Mouse (Mus musculus) hindbrain, embryonic 14.5 days (tissue): Measurements from ENCODE around the gene Cry2. TPM values are rescaled to one million over a fixed set of nuclear protein-coding genes. Genes with fewer than 3 reads are reported as not detected.
"Not testable (repeated sequence)": the region's sequence is repeated elsewhere in the genome, so short reads cannot be mapped to it uniquely, and the experiment has no call there.

Experiments
- ATAC-seq: fragments of 200-750 bp; cut with Nextera tagmentation; 2 replicates; pipeline ENCODE4 v1.8.0; 2017; ENCODE audit warnings: moderate number of reproducible peaks, mild to moderate bottlenecking, moderate TSS enrichment, moderate library complexity; ENCODE audit not compliant: low FRiP score
- DNase-seq: peaks from one replicate; pipeline ENCODE4 v3.0.0-alpha.2; 2015; ENCODE audit warnings: low spot score
- H3K27ac ChIP-seq: fragments of 300-500 bp; sonication (generic); 2 replicates; pipeline ENCODE4 v1.5.1; 2014; ENCODE audit warnings: mild to moderate bottlenecking, moderate library complexity
- H3K27me3 ChIP-seq: fragments of 300-500 bp; sonication (generic); 2 replicates; pipeline ENCODE4 v1.6.1; 2014; ENCODE audit warnings: mild to moderate bottlenecking, low read length, mixed read lengths; ENCODE audit not compliant: control insufficient read depth, insufficient read depth
- H3K36me3 ChIP-seq: fragments of 300-500 bp; sonication (generic); replicated peaks from 2 replicates; pipeline ENCODE4 v1.6.1; 2014; ENCODE audit not compliant: control insufficient read depth, insufficient read depth
- H3K4me1 ChIP-seq: fragments of 300-500 bp; sonication (generic); replicated peaks from 2 replicates; pipeline ENCODE4 v1.6.1; 2014; ENCODE audit warnings: antibody characterized with exemption, low read length, mixed read lengths; ENCODE audit not compliant: control insufficient read depth, insufficient read depth
- H3K4me2 ChIP-seq: fragments of 300-500 bp; sonication (generic); replicated peaks from 2 replicates; pipeline ENCODE4 v1.6.1; 2014; ENCODE audit warnings: mild to moderate bottlenecking, moderate library complexity
- H3K4me3 ChIP-seq: fragments of 300-500 bp; sonication (generic); replicated peaks from 2 replicates; pipeline ENCODE4 v1.5.1; 2014; ENCODE audit warnings: mild to moderate bottlenecking, low read length
- H3K9ac ChIP-seq: fragments of 300-500 bp; sonication (generic); 2 replicates; pipeline ENCODE4 v1.6.1; 2014
- H3K9me3 ChIP-seq: fragments of 300-500 bp; sonication (generic); 2 replicates; pipeline ENCODE4 v1.6.1; 2016; ENCODE audit warnings: low read length; ENCODE audit not compliant: control insufficient read depth
- WGBS: fragments of 180-500 bp; shearing (Covaris S2); extraction: QIAGEN DNeasy Blood & Tissue Kit; methylation state at CpG from one replicate; pipeline ENCODE4 v1.1.7; 2014; 5-methylcytosine and 5-hydroxymethylcytosine counted together
- polyA plus RNA-seq: library from polyadenylated mRNA; unstranded; fragments of >200 nt; fragmentation: Nextera tagmentation; extraction: Ambion mirVana; gene quantifications from 2 replicates; pipeline ENCODE4 v1.2.1, GENCODE M21; 2014

Gene Cry2
- polyA plus RNA-seq = 34.6 and 35.5 TPM in 2 replicates

DNA sequence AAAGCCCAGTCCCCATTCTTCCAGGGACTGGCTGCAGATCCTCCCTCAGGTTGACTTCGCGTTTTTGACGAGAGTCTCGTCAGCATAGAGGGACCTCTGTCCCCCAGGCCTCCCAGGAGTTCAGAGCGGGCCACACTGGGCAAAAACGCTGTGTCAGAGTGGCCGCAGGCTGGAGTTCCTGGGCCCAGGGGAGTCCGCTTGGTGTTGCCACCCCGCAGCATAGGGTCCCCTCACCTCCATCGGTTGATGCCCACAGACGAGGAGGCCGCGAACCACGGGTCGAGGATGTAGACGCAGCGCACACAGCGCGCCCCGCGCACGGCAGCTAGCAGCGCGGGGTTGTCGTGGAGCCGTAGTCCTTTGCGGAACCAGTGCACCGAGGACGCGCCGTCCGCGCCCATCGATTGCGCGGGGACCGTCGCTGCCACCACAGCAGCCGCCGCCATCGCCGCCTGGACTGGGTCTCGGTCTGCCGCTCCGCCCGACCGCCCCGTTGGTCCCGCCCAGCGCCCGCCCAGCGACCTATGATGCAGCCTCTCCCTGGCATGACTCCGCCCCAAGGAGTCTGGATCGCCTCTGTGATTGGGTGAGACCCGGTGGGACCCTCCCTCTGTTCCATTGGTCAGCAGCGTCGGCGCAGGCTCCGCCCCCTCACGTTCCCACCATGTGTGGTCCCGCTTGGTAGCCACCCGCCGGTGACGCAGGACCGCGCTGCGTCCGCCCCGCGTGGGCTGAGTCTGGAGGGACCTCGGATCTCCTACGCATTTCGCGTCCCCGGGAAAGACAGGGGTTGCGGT is at the start of gene Cry2:
Gene Cry2, minus strand, starts transcription at position 466 of the 797 bp plus-strand sequence.
- WGBS = under 1% methylated on average over 71 of the region's 76 CpGs
- peak within 1 kb of the TSS; percentile 83 for H3K9ac ChIP-seq
- H3K27ac ChIP-seq = peak within 1 kb of the TSS; percentile 77
- H3K27me3 ChIP-seq = no peaks in the 10 kb centered on the region
- H3K4me1 ChIP-seq = peaks cover 42% of the 10 kb centered on the region
- DNase-seq (peak; percentile 97), ATAC-seq (peak; percentile 97)
- H3K36me3 ChIP-seq = no peaks in the 10 kb centered on the region
- H3K9me3 ChIP-seq = no peaks in the 10 kb centered on the region
- H3K4me3 ChIP-seq = peak within 1 kb of the TSS; percentile 88
- H3K4me2 ChIP-seq = peak within 1 kb of the TSS; percentile 60

DNA sequence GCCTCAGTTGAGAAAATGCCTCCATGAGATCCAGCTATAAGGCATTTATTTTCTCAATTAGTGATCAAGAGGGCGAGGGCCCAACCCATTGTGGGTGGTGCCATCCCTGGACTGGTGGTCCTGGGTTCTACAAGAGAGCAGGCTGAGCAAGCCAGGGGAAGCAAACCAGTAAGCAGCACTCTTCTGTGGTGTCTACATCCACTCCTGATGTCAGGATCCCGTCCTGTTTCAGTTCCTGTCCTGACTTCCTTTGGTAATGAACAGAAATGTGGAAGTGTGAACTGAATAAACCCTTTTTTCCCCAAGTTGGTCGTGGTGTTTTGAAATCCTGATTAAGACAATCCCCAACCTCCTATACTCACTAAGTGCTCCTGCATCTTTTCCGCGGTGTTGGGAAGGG is 49.7 kb upstream of the Cry2 start:
- H3K9ac ChIP-seq = no peak overlapping the region
- H3K27ac ChIP-seq = no peak overlapping the region
- WGBS = 60% methylated on average over 5 of the region's 5 CpGs

DNA sequence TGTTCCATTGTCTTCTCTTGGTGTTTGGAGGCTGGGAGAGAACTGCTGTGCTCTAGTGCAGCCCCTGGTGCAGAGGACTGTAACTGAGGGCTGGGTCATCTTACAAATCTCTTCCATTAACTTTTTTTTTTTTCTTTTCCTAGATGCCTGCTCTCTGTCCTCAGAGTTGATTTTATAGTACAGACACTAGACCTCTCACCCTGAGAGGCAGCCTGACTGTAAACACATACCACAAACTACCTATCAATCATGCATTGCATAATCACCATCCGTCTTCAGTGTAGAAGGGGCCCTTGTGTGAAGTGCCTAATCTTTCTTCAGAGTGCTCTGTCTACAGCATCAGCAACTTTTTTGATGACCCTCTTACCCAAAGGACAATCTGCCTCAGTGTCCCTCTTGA is 48.7 kb upstream of the Cry2 start:
- H3K4me3 ChIP-seq = no peak overlapping the region
- no peaks in the 10 kb centered on the region for H3K36me3 ChIP-seq
- H3K9ac ChIP-seq = no peak overlapping the region
- H3K27ac ChIP-seq = no peak overlapping the region
- ATAC-seq = no peak
- DNase-seq = no peak
- 63% methylated on average over 1 of the region's 1 CpGs for WGBS
- H3K9me3 ChIP-seq = no peaks in the 10 kb centered on the region
- peaks cover 27% of the 10 kb centered on the region for H3K27me3 ChIP-seq
- H3K4me1 ChIP-seq = peaks cover 9% of the 10 kb centered on the region
- H3K4me2 ChIP-seq = no peak overlapping the region

More for the DNA sequence above, 49.7 kb upstream of the Cry2 start:
- ATAC-seq (no peak), DNase-seq (no peak)
- H3K4me2 ChIP-seq = no peak overlapping the region
- peaks cover 27% of the 10 kb centered on the region for H3K27me3 ChIP-seq
- H3K4me1 ChIP-seq = peaks cover 9% of the 10 kb centered on the region
- no peaks in the 10 kb centered on the region for H3K9me3 ChIP-seq
- H3K36me3 ChIP-seq = no peaks in the 10 kb centered on the region
- no peak overlapping the region for H3K4me3 ChIP-seq

DNA sequence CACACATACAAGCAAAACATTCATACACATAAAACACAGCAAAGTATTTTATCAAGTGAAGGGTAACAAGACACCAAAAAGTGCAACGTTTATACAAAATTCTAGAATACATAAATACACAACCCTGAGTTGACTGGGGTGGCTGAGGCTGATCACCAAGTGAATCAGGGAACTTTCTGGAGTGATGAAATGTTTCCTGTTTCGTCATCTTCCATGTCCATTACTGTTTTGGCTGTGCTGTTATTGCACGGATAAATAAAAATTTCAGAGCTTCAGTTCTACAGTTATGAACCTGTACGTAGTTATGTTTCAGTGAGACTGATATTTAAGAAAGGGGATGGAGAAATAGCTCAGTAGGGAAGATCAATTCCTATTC is 44.5 kb upstream of the Cry2 start:
- Histone ChIP-seq H3K27ac (no peak overlapping the region), H3K36me3 (no peaks in the 10 kb centered on the region), H3K4me2 (no peak overlapping the region), H3K9ac (no peak overlapping the region), H3K4me3 (no peak overlapping the region), H3K4me1 (no peaks in the 10 kb centered on the region), H3K9me3 (no peaks in the 10 kb centered on the region), H3K27me3 (peaks cover 5% of the 10 kb centered on the region; the same call in 1 of the 2 replicates)
- ATAC-seq (no peak), DNase-seq (no peak)
- 92% methylated on average over 4 of the region's 4 CpGs for WGBS

DNA sequence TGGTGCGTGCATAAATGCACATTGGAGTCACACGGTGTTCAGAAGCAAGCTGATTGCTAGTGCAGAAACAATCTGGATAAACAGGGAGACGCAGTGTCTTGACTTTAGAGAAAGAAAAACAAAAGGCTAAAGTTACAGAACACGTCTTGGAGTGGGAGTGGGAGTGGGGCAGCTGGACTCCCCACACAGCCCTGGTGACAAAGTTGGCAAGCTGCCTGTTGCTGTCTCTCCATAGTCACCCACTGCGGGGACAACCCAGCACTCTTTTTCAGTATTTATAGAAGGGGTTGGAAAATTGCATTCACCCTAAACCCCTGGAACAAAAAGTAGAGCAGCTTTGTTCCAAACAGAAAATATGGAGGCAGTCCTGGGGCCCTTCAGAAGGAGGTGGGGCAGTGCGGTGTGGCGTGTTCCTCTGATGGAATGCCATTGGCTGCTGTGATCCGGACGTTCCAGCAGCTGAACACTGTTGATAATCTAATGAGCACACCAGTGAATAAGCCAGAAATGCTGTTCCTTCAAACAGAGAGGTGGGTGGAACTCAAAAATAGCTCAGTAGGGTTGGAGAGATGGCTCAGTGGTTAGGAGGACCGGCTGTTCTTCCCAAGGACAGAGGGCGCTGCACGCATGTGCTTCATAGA is 43.9 kb upstream of the Cry2 start:
- no peak for DNase-seq
- Histone ChIP-seq H3K9ac (no peak overlapping the region), H3K9me3 (no peaks in the 10 kb centered on the region), H3K36me3 (no peaks in the 10 kb centered on the region), H3K4me3 (no peak overlapping the region), H3K4me2 (no peak overlapping the region), H3K4me1 (no peaks in the 10 kb centered on the region), H3K27me3 (0 out of 2 replicates have a peak, but pooled peaks cover under 1% of the 10 kb centered on the region), H3K27ac (no peak overlapping the region)
- no peak for ATAC-seq
- WGBS = 68% methylated on average over 12 of the region's 12 CpGs

DNA sequence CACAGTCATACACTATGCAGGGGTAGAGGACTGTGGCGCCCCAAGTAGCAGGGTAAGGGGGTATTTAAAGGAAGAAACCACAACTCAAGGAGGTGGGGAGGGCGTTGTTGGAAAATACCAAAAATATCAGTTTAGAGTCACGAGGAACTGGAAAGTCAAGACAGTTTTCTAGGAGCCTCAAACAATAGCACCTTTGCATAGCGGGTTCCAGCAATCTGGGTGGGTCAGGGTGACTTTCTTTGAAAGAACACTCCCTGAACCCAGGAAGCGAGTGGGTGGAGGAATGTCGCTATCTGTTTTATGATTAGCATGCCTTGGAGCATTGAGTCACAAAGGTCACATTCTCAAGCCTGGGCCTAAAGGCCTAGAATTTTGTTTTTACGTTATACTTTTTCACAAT is 42.7 kb upstream of the Cry2 start:
- ATAC-seq = not testable (repeated sequence)
- WGBS = 83% methylated on average over 7 of the region's 7 CpGs

DNA sequence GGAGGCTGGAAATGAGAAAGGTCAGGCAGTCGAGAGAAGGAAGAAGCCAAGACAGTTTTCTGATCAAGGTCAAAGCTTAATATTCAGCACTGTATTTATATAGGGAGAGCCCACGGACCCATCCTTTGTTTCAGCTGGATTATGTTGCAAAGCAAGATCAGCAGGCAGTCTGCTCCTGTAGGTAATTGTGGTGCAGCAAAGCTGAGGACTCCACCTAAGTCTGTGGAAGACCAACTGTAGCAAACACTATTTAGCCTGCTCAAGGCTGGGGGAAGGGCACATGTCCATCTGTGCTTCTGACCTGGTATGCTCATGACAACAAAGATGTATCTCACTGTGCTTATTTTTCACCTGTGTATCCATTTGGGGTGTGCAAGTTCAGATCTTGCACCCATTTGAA is 41.9 kb upstream of the Cry2 start:
- WGBS = 65% methylated on average over 2 of the region's 2 CpGs

More for the DNA sequence above, 42.7 kb upstream of the Cry2 start:
- H3K27ac ChIP-seq, H3K27me3 ChIP-seq, H3K9me3 ChIP-seq, H3K4me1 ChIP-seq, H3K36me3 ChIP-seq, DNase-seq, H3K4me2 ChIP-seq, H3K9ac ChIP-seq, H3K4me3 ChIP-seq: not testable (repeated sequence)

DNA sequence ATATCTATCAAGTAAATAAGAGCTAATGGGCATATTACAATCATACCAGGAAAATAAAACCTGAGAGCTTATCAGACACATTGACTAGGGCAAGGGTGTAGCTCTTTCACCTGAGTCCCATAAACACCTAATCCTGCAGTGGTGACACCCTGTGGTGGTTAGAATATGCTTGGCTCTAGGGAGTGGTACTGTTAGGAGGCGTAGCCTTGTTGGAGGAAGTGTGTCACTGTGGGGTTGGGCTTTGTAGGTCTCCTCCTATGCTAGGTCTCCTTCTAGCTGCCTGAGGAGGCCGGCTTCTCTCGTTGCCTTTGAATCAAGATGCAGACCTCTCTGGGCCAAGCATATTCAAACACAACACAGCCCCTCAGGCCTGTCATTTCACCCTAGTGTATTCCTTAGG is 41.1 kb upstream of the Cry2 start:
- WGBS = 79% methylated on average over 3 of the region's 3 CpGs
- Histone ChIP-seq H3K27me3 (no peaks in the 10 kb centered on the region), H3K36me3 (no peaks in the 10 kb centered on the region), H3K27ac (no peak overlapping the region), H3K4me2 (no peak overlapping the region), H3K4me3 (no peak overlapping the region), H3K4me1 (no peaks in the 10 kb centered on the region), H3K9ac (no peak overlapping the region), H3K9me3 (no peaks in the 10 kb centered on the region)
- no peak for ATAC-seq
- no peak for DNase-seq

More for the DNA sequence above, 41.9 kb upstream of the Cry2 start:
- Histone ChIP-seq H3K4me2 (no peak overlapping the region), H3K9ac (no peak overlapping the region), H3K36me3 (no peaks in the 10 kb centered on the region), H3K4me1 (no peaks in the 10 kb centered on the region), H3K9me3 (no peaks in the 10 kb centered on the region), H3K27ac (no peak overlapping the region), H3K4me3 (no peak overlapping the region), H3K27me3 (no peaks in the 10 kb centered on the region)
- ATAC-seq (no peak), DNase-seq (no peak)

DNA sequence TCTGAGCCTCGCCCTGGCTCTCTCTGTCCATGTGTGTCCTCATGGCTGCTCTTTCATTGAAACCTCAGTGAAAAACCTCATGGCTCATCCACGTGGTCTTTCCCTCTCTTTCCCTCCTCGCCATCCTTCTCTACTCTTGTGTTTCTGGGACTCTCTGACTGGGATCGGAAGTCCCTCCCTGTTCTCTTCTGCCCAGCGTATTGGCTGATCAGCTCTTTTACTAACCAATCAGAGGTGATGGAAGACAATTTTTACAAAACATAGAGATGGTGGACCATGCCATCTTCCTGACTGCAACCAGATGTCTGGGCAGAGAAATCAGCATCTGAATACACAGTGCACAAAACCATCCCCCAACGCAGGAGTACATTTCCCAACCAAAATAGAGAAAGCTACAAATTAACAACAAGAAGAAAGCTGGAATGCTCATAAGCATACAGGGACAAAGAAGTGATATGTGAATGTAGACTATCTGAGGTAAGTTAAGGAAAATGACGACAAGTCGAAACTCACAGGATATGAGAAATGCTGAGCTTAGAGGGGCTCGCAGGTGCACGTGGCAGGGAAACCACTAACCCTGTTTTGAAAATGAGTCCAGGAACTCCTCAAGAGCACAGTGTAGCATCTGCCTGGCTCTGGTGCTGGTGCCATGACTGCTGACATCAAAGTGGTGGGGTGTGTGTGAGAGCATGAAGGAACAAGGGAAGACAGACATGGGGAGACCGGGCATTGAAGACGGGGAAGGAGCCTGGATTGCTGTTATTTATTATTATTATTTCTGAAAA is 38.2 kb upstream of the Cry2 start:
- no peak overlapping the region for H3K4me2 ChIP-seq
- ATAC-seq (no peak), DNase-seq (no peak)
- H3K36me3 ChIP-seq = no peaks in the 10 kb centered on the region
- no peak overlapping the region for H3K4me3 ChIP-seq
- no peaks in the 10 kb centered on the region for H3K27me3 ChIP-seq
- H3K9me3 ChIP-seq = no peaks in the 10 kb centered on the region
- H3K27ac ChIP-seq = no peak overlapping the region
- no peaks in the 10 kb centered on the region for H3K4me1 ChIP-seq
- 85% methylated on average over 12 of the region's 12 CpGs for WGBS
- no peak overlapping the region for H3K9ac ChIP-seq
